Mouse (Mus musculus) gastrocnemius, postnatal 14 days (tissue): ENCODE measurements around the gene Cdca4. TPM values are rescaled to one million over a fixed set of nuclear protein-coding genes. Genes with fewer than 3 reads are reported as not detected.

ENCODE experiments used
- DNase-seq: peaks from one replicate; pipeline ENCODE4 v3.0.0; 2021; ENCODE audit warnings: mixed read lengths
- intact Hi-C: fragments of 180-260 bp; cut with DNase I; formaldehyde crosslinking; loops from one replicate; pipeline ENCODE4 v1.15.1; 2025; ENCODE audit warnings: low total_unique reads
- long read RNA-seq, 2 experiments: library from polyadenylated mRNA; stranded (forward); transcript quantifications; one replicate each; pipeline ENCODE4 v2.0.0; 2021
- total RNA-seq, 2 experiments: library from RNA; stranded (reverse); gene quantifications; 2 replicates each; pipeline ENCODE4 v1.2.3; 2021

Gene Cdca4
- 1 to 10 TPM; 4.3 to 5.8 TPM for total RNA-seq
- long read RNA-seq, experiment 1, partial matches to known transcripts, result 0 of 8 reads
- long read RNA-seq, experiment 1, other reads (novel, unspliced or antisense), result 3 of 8 reads
- long read RNA-seq, experiment 2, partial matches to known transcripts, result 0 of 3 reads
- long read RNA-seq, experiment 2, other reads (novel, unspliced or antisense), result 1 of 3 reads

DNA sequence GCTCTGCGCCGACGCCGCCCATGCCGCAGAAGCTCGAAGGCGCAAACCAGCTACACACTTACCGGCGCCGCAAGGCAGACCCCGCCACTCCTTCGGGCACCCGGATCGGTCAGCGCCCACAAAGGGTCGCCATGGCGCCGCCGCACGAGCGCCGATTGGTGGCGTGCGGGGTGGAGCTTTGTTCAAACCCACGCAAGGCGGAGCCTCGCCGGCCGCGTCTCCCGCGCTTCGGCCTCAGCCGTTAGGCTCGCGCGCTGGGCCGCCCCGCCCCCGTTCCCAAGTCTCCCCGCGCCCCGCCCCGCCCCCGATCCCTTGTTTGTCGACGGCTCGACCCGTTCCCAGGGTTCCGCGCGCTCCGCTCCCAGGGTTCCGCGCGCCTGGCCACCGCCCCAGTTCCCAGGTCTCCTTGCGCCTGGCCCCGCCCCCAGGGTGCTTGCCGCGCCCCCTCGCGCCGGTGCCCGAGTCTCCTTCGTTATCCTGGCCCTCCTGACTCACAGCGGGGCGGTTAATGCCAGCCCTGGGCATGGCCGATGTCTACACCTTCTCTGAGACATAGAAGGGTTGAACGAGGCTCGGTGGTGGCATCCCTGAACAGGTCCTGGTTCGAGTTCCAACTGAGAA is at the start of gene Cdca4:
TSS of gene Cdca4 (minus strand) at position 180 of the 621 bp plus-strand sequence.
- intact Hi-C loops, result no loop called here

GRCm38 (mm10) chr12:112877607-112878020 is 48.4 kb upstream of the Cdca4 start:
- intact Hi-C loops, result loop anchor here (5.0 kb wide), 1 partner anchor 70 kb away; no protein-coding TSS in a partner anchor
- DNase-seq, result peak; percentile 22

More for the DNA sequence above, at the start of gene Cdca4:
- peak; percentile 99 for DNase-seq

GRCm38 (mm10) chr12:112877073-112877576 is 47.9 kb upstream of the Cdca4 start:
- intact Hi-C loops, result loop anchor here (5.0 kb wide), 1 partner anchor 70 kb away; no protein-coding TSS in a partner anchor
- DNase-seq, result no peak

- peak; percentile 67 for DNase-seq
- intact Hi-C loops, result loop anchor here (5.0 kb wide), 1 partner anchor 71 kb away; no protein-coding TSS in a partner anchor
Observed at GRCm38 (mm10) chr12:112876332-112877072, 47.3 kb upstream of the Cdca4 start.

DNA sequence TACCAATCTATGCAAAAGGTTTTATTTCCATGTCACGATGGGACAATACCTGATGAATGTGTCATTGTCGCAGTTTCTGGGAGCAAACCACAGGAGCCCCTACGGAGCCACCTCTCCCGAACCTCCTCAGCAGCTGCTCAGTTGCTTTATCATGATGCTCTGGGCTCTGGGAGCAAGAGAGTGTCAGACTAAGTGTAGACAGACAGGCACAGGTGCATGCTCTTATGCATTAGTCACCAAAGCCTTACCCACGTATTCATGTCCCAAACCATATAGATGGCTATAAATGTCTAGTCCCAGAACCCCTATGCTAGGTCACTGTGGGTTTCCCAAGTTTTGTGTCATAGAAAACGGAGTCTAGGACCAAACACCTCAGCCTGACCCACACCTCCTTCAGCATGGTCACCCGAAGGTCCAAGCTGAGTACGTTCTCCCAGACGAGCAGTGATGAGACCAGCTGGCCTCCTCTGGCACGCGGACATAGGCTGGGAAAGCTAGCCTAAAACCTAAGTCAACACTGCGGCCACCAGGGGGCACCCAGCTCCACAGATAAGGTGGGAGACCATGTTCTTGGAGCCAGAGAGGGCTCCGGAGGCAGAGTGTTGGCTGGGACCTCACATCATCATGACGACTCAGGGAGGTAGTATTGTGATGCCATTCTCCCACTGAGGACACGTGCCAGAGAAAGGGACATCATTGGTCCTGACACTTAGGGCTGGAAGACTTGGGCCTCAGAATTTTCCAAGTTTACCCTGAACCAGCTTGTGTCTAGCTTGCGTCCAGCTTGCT is 46.2 kb upstream of the Cdca4 start:
- DNase-seq, result peak; percentile 95
- intact Hi-C loops, result loop anchor here (5.0 kb wide), 1 partner anchor 72 kb away; no protein-coding TSS in a partner anchor

- intact Hi-C loops, result no loop called here
Observed at GRCm38 (mm10) chr12:112874199-112874598, 45.0 kb upstream of the Cdca4 start.

DNA sequence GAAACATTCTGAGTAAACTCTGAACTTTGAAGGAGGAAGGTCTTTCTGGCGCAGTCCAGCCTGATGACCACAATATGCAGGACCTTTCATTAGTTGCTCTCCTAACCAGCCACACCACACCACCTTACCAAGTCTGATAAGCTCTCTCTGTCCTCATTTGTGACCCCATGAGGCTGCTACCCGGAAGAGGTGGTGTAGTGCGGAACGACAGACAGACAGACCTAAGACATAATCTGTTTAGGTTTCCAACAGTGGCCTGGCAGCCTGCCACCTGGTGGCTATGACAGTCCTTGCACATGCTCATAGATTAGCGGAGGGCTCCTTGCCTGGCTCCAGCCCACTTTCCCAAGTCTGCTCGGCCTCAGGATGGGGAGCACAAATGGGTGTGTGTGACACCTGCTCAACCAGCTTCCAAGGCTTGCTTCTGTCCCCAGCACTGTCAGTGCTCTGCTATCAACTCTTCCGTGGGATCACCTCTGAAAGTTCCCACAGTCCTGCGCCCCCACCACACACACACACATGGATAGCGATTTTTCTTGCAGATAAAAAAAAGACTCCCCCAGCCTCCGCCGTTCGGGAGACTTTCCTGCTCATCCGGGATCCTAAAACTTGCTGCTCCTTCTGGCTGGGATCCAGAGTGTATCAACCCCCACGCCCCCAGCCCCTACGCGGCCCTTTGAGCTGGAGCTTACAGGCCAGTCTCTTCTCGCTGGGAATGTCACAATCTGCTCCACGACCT is 44.4 kb upstream of the Cdca4 start:
- DNase-seq, result peak; percentile 66
- intact Hi-C loops, result no loop called here

More at GRCm38 (mm10) chr12:112874199-112874598, 45.0 kb upstream of the Cdca4 start:
- no peak for DNase-seq

GRCm38 (mm10) chr12:112872991-112873390 is 43.8 kb upstream of the Cdca4 start:
- intact Hi-C loops, result no loop called here
- DNase-seq, result no peak

- intact Hi-C loops, result no loop called here
- no peak for DNase-seq
Observed at GRCm38 (mm10) chr12:112871272-112871671, 42.0 kb upstream of the Cdca4 start.

DNA sequence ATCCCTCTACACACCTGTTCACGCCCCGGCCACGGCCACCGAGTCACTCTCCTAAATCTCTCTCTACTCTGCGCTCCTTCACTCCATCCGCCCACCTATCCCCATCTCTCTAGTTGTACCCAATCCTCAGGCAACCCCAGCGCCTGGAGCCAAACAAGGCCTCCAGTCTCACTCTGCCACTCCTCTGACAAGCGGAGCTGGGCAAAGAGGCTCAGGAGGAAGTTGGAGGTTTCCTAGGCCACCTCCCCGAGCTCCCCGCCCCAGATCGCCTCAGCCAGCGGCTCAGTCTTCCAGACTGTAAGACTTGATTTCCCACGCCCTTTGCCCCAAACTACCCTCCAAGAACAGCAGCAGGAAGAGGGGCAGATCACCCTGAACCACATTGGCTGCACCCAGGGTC is 41.6 kb upstream of the Cdca4 start:
- intact Hi-C loops, result no loop called here
- no peak for DNase-seq

- intact Hi-C loops, result no loop called here
- no peak for DNase-seq
Observed at GRCm38 (mm10) chr12:112869783-112870204, 40.6 kb upstream of the Cdca4 start.

DNA sequence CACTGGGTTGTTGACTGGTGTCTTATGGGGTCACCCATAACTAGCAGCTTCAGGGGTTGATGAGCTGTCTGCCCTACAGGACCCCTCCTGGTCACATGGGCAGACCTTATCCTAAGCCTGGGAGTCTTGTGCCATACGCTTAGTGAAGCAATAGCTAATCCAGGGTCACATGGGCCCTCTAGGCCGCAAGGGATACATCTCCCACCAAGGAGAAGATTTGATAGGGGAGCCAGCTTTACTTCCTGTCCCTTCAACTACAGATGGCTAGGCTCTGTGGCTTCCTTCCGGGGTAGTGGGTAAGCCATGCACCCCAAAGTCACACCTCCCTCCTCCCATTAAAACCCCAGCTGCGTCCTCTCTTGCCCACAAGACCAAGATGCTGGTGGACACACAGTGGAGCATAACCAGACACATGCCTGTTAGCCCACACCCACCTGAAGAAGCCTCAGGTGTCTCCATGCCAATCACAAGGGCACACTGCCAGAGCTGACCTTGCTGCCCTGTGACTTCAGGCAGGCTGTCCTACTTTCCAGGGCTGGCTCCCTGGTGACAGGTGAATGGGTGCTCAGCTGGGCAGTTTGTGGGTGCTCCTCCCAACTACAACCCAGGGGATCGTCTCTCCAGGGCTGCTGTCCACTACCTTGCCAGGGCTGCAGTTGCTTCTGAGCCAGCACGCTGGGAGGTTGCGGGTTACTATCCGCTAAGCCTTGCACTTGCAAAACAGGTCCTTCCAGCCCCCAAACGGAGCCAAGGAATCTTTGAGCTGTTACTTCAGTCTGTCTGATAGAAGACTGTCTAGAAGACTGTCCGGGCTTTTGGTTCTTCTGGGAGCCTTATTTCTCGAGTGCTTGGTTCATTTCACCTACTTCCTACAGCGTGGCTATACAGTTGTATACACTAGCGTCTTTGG is 39.2 kb upstream of the Cdca4 start, which contains the start of gene Gpr132:
TSS of gene Gpr132 (minus strand) at position 51 of the 910 bp plus-strand sequence.
- intact Hi-C loops, result no loop called here
- DNase-seq, result peak; percentile 25

DNA sequence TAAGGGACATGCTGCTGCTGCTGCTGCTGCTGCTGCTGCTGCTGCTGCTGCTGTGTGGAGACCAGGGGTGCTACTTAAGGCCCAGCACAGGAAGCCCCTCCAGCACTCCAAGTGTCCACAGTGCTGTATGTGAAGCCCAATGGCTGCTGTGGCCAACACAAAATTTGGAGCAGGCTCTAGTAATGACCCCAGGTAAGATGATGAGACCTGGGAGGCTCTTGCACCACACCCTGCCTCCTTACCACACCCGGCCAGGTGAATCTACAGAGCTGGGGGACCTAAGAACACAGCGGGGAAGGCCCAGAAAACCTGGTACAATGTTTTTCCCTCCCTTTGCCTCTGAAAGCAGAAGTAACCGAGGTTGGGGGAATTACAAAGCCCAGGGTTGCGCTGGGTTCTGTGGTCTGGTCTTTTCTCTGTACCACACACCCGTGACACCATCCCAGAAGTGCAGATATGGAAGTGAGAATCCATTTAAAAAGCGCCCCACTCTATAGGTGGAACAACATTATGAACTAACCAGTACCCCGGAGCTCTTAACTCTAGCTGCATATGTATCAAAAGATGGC is 38.0 kb upstream of the Cdca4 start:
- intact Hi-C loops, result no loop called here
- DNase-seq, result no peak

- intact Hi-C loops, result no loop called here
- DNase-seq, result peak; percentile 25
Observed at GRCm38 (mm10) chr12:112866467-112867080, 37.4 kb upstream of the Cdca4 start.

GRCm38 (mm10) chr12:112864804-112865203 is 35.6 kb upstream of the Cdca4 start:
- intact Hi-C loops, result no loop called here

GRCm38 (mm10) chr12:112861911-112862321 is 32.7 kb upstream of the Cdca4 start:
- intact Hi-C loops, result no loop called here
- no peak for DNase-seq

More at GRCm38 (mm10) chr12:112864804-112865203, 35.6 kb upstream of the Cdca4 start:
- DNase-seq, result no peak

- intact Hi-C loops, result no loop called here
- DNase-seq, result no peak
Observed at GRCm38 (mm10) chr12:112860765-112861164, 31.5 kb upstream of the Cdca4 start.
